Mouse (Mus musculus): ENCODE measurements at regions not wholly inside any gene's neighbourhood (a gene's known extent, or its start where the extent isn't known, plus 50 kb on each side); places are given as distances from the start of the nearest gene placed in this dataset.

DNA sequence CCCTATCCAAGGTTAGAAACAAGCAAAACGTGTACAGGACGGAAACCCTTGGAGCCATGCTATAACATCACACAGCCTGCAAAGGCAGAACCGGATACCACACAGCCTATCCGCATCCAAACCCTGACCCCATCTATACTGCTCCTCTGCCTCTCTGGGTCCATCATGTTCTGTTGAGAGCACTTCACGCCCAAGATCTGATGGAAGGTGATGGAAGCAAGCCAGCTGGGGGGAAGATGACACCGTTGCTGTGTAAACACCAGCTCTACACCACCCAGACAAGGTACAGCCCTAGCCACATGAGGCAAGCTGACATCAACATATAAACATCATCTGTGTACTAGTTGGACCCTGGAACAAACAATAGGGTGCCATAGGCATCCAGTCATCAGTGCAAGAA, 234.8 kb upstream of the Zfp637 start:
- no peak for TF ChIP-seq CTCF (IDR thresholded peaks at IDR 0.05)
- no peak for TF ChIP-seq EP300 (IDR thresholded peaks at IDR 0.05)

All from lung, postnatal 0 days (tissue).